Mouse (Mus musculus) brain, embryonic 14.5 days (tissue): ENCODE data around the gene Gpr152.

Experiments
- CTCF ChIP-seq: fragments of 200-500 bp; IDR thresholded peaks from 2 replicates; pipeline ENCODE4 v1.5.1; 2012; ENCODE audit warnings: inconsistent platforms, mild to moderate bottlenecking, moderate library complexity, borderline replicate concordance; ENCODE audit not compliant: insufficient read depth, insufficient read length; ENCODE audit errors: extremely low read depth
- POLR2A ChIP-seq: fragments of 200-500 bp; IDR thresholded peaks from 2 replicates; pipeline ENCODE4 v1.6.1; 2012; ENCODE audit warnings: mild to moderate bottlenecking, inconsistent platforms, borderline replicate concordance; ENCODE audit not compliant: poor library complexity, insufficient read depth, insufficient read length, severe bottlenecking; ENCODE audit errors: extremely low read depth

DNA sequence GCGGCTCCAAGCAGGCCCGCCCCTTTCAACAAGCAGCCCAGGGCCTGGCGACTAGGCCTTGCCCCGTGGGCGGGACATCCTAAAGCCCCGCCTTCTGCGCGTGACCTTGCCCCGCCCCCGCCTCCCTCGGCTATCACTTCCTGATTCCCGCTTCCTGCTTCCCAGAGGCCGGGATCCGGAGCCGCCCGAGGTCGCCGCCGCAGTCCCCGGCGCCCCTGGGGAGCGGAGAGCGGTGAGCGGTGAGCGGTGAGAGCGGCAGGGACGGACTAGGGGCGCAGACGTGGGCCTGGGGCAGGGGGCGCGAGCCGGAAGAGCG is 8.9 kb downstream of the Gpr152 start, which contains the start of gene Coro1b:
- no peak for TF ChIP-seq CTCF
- peak; percentile 44; the same call in 1 of the 2 replicates for TF ChIP-seq POLR2A
